In genomic region chr11:96396772-96397626, GRCm38 (mm10) we compare ENCODE assay signal across 13 mouse cellular contexts. TPM values are rescaled to one million over a fixed set of nuclear protein-coding genes. Genes with fewer than 3 reads are reported as not detected.
DNase-seq lines count a peak whose midpoint lies in the region; ATAC-seq and TF ChIP-seq lines count a peak whose summit lies in the region.
"Had no signal": no experiment of that assay in that cellular context is flagged by ENCODE, and none has a peak within 500 bp of the region (broad histone marks: within the 10 kb centered on the region; RNA-seq: fewer than 3 reads in every experiment).

No protein-coding gene starts in this region.

- H3K27me3 ChIP-seq in heart, embryonic 11.5 days (ENCODE audit: control insufficient read depth, insufficient read depth, low read length) = peaks cover 48% of the 10 kb centered on the region
- H3K27me3 ChIP-seq in limb, embryonic 10.5 days (ENCODE audit: low read depth, poor library complexity, severe bottlenecking) = peaks cover 83% of the 10 kb centered on the region
- H3K27me3 ChIP-seq: Patski had no signal

- peak; percentile 55; the same call in 1 of the 2 replicates for ATAC-seq in heart, embryonic 11.5 days (replicated peaks; ENCODE audit: insufficient number of reproducible peaks, low FRiP score, low TSS enrichment)
- ATAC-seq: forebrain, embryonic 13.5 days; Patski had no signal

- intact Hi-C loops in heart, postnatal 14 days (cut with DNase I) = no loop called here

- no peak for DNase-seq in heart, postnatal 14 days
- peak; percentile 22 for DNase-seq in lung, adult 2 months
- DNase-seq in lung, postnatal 14 days = no peak
- DNase-seq in limb, embryonic 10.5 days (ENCODE audit: low spot score) = peak; percentile 63
- peak; percentile 53 for DNase-seq in retina, postnatal 1 day
- DNase-seq in adipocyte (ENCODE audit: low spot score) = no peak
- no peak for DNase-seq in frontal cortex, adult 2 months (ENCODE audit: extremely low spot score in 1 of 2, low spot score in 1 of 2)
- DNase-seq: cerebellum, postnatal 25 days had no signal

- peaks cover 27% of the 10 kb centered on the region for H3K4me1 ChIP-seq in heart, embryonic 11.5 days (ENCODE audit: control insufficient read depth, insufficient read depth, low read length)
- peaks cover 2% of the 10 kb centered on the region for H3K4me1 ChIP-seq in lung, adult 2 months (ENCODE audit: control insufficient read depth, insufficient read depth, low read length)
- peaks cover 20% of the 10 kb centered on the region for H3K4me1 ChIP-seq in limb, embryonic 10.5 days

- H3K4me3 ChIP-seq in heart, embryonic 11.5 days (ENCODE audit: low read depth, low read length) = no peak overlapping the region
- H3K4me3 ChIP-seq in lung, adult 2 months (replicated peaks; ENCODE audit: extremely low read depth, low read depth, low read length) = no peak overlapping the region
- H3K4me3 ChIP-seq in limb, embryonic 10.5 days = peak overlapping the region; percentile 22; the same call in 1 of the 2 replicates
- H3K4me3 ChIP-seq: forebrain, embryonic 13.5 days had no signal

- no peaks in the 10 kb centered on the region for H3K36me3 ChIP-seq in heart, embryonic 11.5 days (ENCODE audit: control insufficient read depth, insufficient read depth, low read length)
- no peaks in the 10 kb centered on the region for H3K36me3 ChIP-seq in limb, embryonic 10.5 days

- H3K4me2 ChIP-seq in heart, embryonic 11.5 days = peak overlapping the region; percentile 45
- H3K4me2 ChIP-seq: forebrain, embryonic 13.5 days had no signal

- TF ChIP-seq POLR2A in lung, adult 2 months (IDR thresholded peaks at IDR 0.05; ENCODE audit: borderline replicate concordance, extremely low read depth, low read depth, low read length) = no peak

- WGBS in heart, embryonic 11.5 days (ENCODE audit: insufficient replicate concordance) = 3% methylated on average over 15 of the region's 15 CpGs
- 34% methylated on average over 15 of the region's 15 CpGs for WGBS in lung, adult 2 months
- WGBS in limb, embryonic 10.5 days = 8% methylated on average over 15 of the region's 15 CpGs

- no peak overlapping the region for H3K27ac ChIP-seq in heart, embryonic 11.5 days (ENCODE audit: low read depth, low read length)
- peak overlapping the region; percentile 28; the same call in 1 of the 2 replicates for H3K27ac ChIP-seq in limb, embryonic 10.5 days
- H3K27ac ChIP-seq: forebrain, embryonic 13.5 days had no signal

- H3K9me3 ChIP-seq in heart, embryonic 11.5 days (replicated peaks; ENCODE audit: control insufficient read depth, low read length) = no peaks in the 10 kb centered on the region
- no peaks in the 10 kb centered on the region for H3K9me3 ChIP-seq in limb, embryonic 10.5 days (replicated peaks)
- H3K9me3 ChIP-seq: forebrain, embryonic 13.5 days had no signal

- no peak for TF ChIP-seq CTCF in lung, adult 2 months (IDR thresholded peaks at IDR 0.05; ENCODE audit: insufficient read depth, low read length)

- H3K9ac ChIP-seq in heart, embryonic 11.5 days (ENCODE audit: low read depth, low read length) = no peak overlapping the region
- H3K9ac ChIP-seq: forebrain, embryonic 13.5 days had no signal

RNA-seq across cellular contexts. Expression of gene Hoxb1, which starts 31.4 kb away (rescaled TPM):
- polyA plus RNA-seq in heart, embryonic 11.5 days (2014; fragmentation: Nextera tagmentation; extraction: Ambion mirVana) = 0.19 TPM in 1 of 2 replicates, not detected in the other
- not detected for total RNA-seq in heart, postnatal 14 days (2021)
- polyA plus RNA-seq in lung, adult 2 months (2012; rRNA removed) = not detected in 2 replicates
- 0.78 and 0.83 TPM in 2 replicates for polyA plus RNA-seq in limb, embryonic 10.5 days (2016; fragmentation: Nextera tagmentation; extraction: Ambion mirVana)
- polyA plus RNA-seq in frontal cortex, adult 2 months (2012; rRNA removed) = not detected in 2 replicates
- total RNA-seq: layer of hippocampus, postnatal 10 days had no signal
- polyA plus RNA-seq: forebrain, embryonic 13.5 days; liver, embryonic 16.5 days; Patski had no signal

RNA-seq across cellular contexts. Expression of gene Hoxb2, which starts 46.7 kb away (rescaled TPM):
- 4.5 and 7.4 TPM in 2 replicates for polyA plus RNA-seq in heart, embryonic 11.5 days (2014; fragmentation: Nextera tagmentation; extraction: Ambion mirVana)
- 1 to 10 TPM in 1 of 2 experiments, under 1 TPM in 1; 0.78 to 1.3 TPM for total RNA-seq in heart, postnatal 14 days (2021)
- polyA plus RNA-seq in lung, adult 2 months (2012; rRNA removed) = 19.7 and 24.7 TPM in 2 replicates
- polyA plus RNA-seq in limb, embryonic 10.5 days (2016; fragmentation: Nextera tagmentation; extraction: Ambion mirVana) = 11.3 and 13.5 TPM in 2 replicates
- 0.06 TPM in 1 of 2 replicates, not detected in the other for polyA plus RNA-seq in frontal cortex, adult 2 months (2012; rRNA removed)
- total RNA-seq: layer of hippocampus, postnatal 10 days had no signal
- polyA plus RNA-seq: forebrain, embryonic 13.5 days had no signal

Comparison
In these comparisons a context has a peak if more than half of its experiments do, and no peak if none do; other contexts are left out.
1. DNase-seq: peak in lung, adult 2 months (single experiment), limb, embryonic 10.5 days (single experiment) and retina, postnatal 1 day (single experiment); none in heart, postnatal 14 days (0 of 2), lung, postnatal 14 days (single experiment), adipocyte (single experiment) and frontal cortex, adult 2 months (0 of 2).